Mouse (Mus musculus) heart, adult 2 months (tissue): ENCODE measurements around the gene BC048507. TPM values are rescaled to one million over a fixed set of nuclear protein-coding genes. Genes with fewer than 3 reads are reported as not detected.
"Not testable (repeated sequence)": the region's sequence is repeated elsewhere in the genome, so short reads cannot be mapped to it uniquely, and the experiment has no call there.

Source experiments
- DNase-seq, 2 experiments: peaks; one replicate each; pipeline ENCODE4 v3.0.0; 2021
- H3K27ac ChIP-seq: fragments of 200-600 bp; 2 replicates; pipeline ENCODE4 v1.8.1; 2022
- H3K27me3 ChIP-seq: fragments of 200-500 bp; 2 replicates; pipeline ENCODE4 v1.6.1; 2012; ENCODE audit warnings: mild to moderate bottlenecking, low read length, inconsistent platforms, mixed read lengths; ENCODE audit not compliant: control insufficient read depth, insufficient read depth
- H3K36me3 ChIP-seq: fragments of 200-500 bp; 2 replicates; pipeline ENCODE4 v1.6.1; 2012; ENCODE audit warnings: low read length, inconsistent platforms; ENCODE audit not compliant: control insufficient read depth, insufficient read depth
- H3K4me1 ChIP-seq: fragments of 200-500 bp; 2 replicates; pipeline ENCODE4 v1.6.1; 2011; ENCODE audit warnings: low read length; ENCODE audit not compliant: control insufficient read depth, insufficient read depth
- H3K4me3 ChIP-seq: fragments of 200-600 bp; 2 replicates; pipeline ENCODE4 v1.8.1; 2022
- H3K79me2 ChIP-seq: fragments of 200-500 bp; replicated peaks from 2 replicates; pipeline ENCODE4 v1.6.1; 2012; ENCODE audit warnings: mild to moderate bottlenecking, inconsistent platforms, low read length, moderate library complexity, mixed read lengths; ENCODE audit not compliant: control insufficient read depth, insufficient read depth
- H3K9ac ChIP-seq: fragments of 200-500 bp; 2 replicates; pipeline ENCODE4 v1.6.1; 2012; ENCODE audit warnings: low read depth, mild to moderate bottlenecking, control low read depth, inconsistent platforms, low read length, mixed read lengths
- CTCF ChIP-seq: fragments of 200-600 bp; IDR thresholded peaks from 2 replicates; pipeline ENCODE4 v1.8.1; 2022; ENCODE audit warnings: antibody characterized with exemption, mild to moderate bottlenecking, moderate library complexity
- EP300 ChIP-seq: fragments of 200-500 bp; IDR thresholded peaks from 2 replicates; pipeline ENCODE4 v1.6.1; 2011; ENCODE audit warnings: low read depth, low read length, control low read depth; ENCODE audit not compliant: insufficient read depth
- POLR2A ChIP-seq: fragments of 200-500 bp; IDR thresholded peaks from 2 replicates; pipeline ENCODE4 v1.6.1; 2011; ENCODE audit warnings: mild to moderate bottlenecking, low read depth, low read length, control low read depth; ENCODE audit not compliant: insufficient read depth
- WGBS: fragments of 180-500 bp; shearing (Covaris S2); methylation state at CpG from one replicate; pipeline ENCODE4 v1.1.7; 2018; 5-methylcytosine and 5-hydroxymethylcytosine counted together
- intact Hi-C: fragments of 180-260 bp; cut with DNase I; formaldehyde crosslinking; loops from one replicate; pipeline ENCODE4 v1.15.1; 2025
- polyA plus RNA-seq: library from polyadenylated mRNA; depleted of rRNA; stranded (reverse); fragments of >200 nt; gene quantifications from 2 replicates; pipeline ENCODE4 v1.2.3, GENCODE M21; 2012
- total RNA-seq, 2 experiments: library from RNA; stranded (reverse); gene quantifications; 2 replicates each; pipeline ENCODE4 v1.2.3; 2021

BC048507 gene
- total and polyA plus RNA-seq, 3 experiments: not detected

GRCm38 (mm10) chr13:67862508-67862907 lies 618 bp upstream of the BC048507 start:
- no peaks in the 10 kb centered on the region for H3K36me3 ChIP-seq
- no peak for DNase-seq
- H3K9ac ChIP-seq: no peak overlapping the region
- no peak overlapping the region for H3K27ac ChIP-seq
- 74% methylated on average over 9 of the region's 9 CpGs for WGBS
- no peaks in the 10 kb centered on the region for H3K4me1 ChIP-seq
- intact Hi-C loops: no loop called here
- H3K27me3 ChIP-seq: 0 out of 2 replicates have a peak, but pooled peaks cover 3% of the 10 kb centered on the region
- H3K79me2 ChIP-seq: no peaks in the 10 kb centered on the region
- TF ChIP-seq EP300 (no peak), POLR2A (no peak), CTCF (no peak)
- no peak overlapping the region for H3K4me3 ChIP-seq

GRCm38 (mm10) chr13:67864764-67865350 lies 1.7 kb downstream of the BC048507 start:
- WGBS: 57% methylated on average over 5 of the region's 5 CpGs

DNA sequence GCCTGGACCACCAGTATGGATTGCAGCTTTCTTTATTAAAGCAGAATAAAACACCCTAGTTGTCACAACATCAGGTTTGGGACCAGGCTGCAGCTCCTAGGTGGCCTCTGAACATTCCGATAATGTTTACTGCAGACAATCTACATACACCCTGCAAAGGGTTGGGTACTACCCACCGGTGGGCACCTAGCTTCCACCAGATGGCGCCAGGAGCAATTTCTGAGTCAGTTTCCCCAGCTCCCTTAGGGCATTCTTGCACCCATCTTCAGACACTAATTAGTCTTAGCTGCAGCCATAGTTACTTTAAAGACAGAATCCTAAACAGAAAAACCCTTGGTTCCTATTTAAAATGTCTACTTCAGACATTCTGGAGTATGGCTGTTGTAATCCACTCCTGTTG lies 4.8 kb downstream of the BC048507 start:
- no peaks in the 10 kb centered on the region for H3K79me2 ChIP-seq
- no peak overlapping the region for H3K9ac ChIP-seq
- no peaks in the 10 kb centered on the region for H3K4me1 ChIP-seq
- WGBS: 36% methylated on average over 3 of the region's 3 CpGs
- TF ChIP-seq CTCF: peak; percentile 18
- no peak for TF ChIP-seq POLR2A
- H3K27me3 ChIP-seq: 0 out of 2 replicates have a peak, but pooled peaks cover 2% of the 10 kb centered on the region
- H3K27ac ChIP-seq: no peak overlapping the region
- DNase-seq: no peak
- no peaks in the 10 kb centered on the region for H3K36me3 ChIP-seq
- intact Hi-C loops: no loop called here
- H3K4me3 ChIP-seq: no peak overlapping the region

More at GRCm38 (mm10) chr13:67864764-67865350, 1.7 kb downstream of the BC048507 start:
- H3K27me3 ChIP-seq: 0 out of 2 replicates have a peak, but pooled peaks cover 2% of the 10 kb centered on the region
- H3K4me3 ChIP-seq: no peak overlapping the region
- no peak for DNase-seq
- H3K9ac ChIP-seq: no peak overlapping the region
- H3K36me3 ChIP-seq: no peaks in the 10 kb centered on the region
- TF ChIP-seq POLR2A (no peak), EP300 (no peak), CTCF (no peak)
- intact Hi-C loops: no loop called here
- H3K79me2 ChIP-seq: no peaks in the 10 kb centered on the region
- no peaks in the 10 kb centered on the region for H3K4me1 ChIP-seq
- no peak overlapping the region for H3K27ac ChIP-seq

DNA sequence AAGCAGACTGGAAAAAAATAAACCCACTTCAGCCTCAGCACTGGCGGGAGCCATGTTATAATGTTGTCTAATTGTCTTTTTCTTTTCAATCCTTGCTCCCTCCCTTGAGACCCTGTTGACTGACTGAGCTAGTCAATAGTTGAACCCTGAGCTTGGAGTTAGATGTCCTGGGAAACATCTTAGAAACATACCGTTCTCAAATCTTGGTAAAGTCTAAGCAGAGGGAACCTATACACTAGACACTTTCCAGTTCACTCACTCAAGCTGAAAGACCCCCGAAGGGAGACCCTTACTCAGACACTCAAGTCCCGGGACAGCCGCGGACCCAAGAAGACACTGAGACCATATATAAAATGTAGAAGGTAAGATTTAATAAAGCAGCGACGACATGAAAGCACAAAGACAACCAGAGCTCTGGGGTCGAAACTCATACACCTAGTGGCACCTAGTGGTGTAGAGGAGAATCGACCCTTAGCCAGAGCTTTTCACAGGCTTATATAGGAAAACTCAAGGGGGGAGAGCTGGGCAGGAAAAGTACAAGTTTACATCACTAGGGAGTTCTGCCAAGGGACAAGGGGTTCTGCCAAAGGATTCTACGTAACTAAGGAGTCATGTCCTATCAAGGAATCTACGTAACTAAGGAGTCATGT lies 13.0 kb downstream of the BC048507 start:
- H3K4me1 ChIP-seq, H3K36me3 ChIP-seq, H3K4me3 ChIP-seq, H3K27me3 ChIP-seq, H3K79me2 ChIP-seq, DNase-seq, intact Hi-C loops, H3K9ac ChIP-seq, H3K27ac ChIP-seq: not testable (repeated sequence)
- WGBS: 23% methylated on average over 8 of the region's 12 CpGs

DNA sequence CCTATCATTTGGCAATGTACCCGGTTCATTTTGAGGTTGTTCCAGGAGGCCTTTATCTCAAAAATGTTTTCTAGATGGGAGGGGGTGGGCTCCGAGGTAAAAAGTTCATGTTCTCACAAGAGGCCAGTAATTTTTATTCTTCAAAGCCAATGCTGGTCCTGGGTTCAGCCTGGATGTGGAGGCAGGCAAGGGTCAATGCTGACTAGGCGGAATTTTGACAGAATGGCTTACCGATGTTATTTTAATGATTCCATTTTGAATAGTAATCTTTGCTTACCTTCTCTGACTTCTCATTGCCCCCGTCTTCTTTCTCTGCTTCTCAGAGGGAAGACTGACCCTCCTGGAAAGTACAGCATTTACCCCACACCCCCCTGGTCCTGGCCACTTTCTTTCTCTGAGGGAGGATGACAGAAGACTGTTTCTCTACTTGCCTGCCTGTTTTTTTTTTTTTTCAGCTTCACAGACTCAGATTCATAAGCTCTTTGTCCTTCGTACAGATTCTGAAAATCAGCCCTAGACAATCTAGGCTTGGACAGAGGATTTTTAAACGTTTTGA lies 13.7 kb downstream of the BC048507 start:
- Histone ChIP-seq H3K4me1 (no peaks in the 10 kb centered on the region), H3K79me2 (no peaks in the 10 kb centered on the region), H3K27ac (no peak overlapping the region), H3K27me3 (no peaks in the 10 kb centered on the region), H3K36me3 (no peaks in the 10 kb centered on the region), H3K4me3 (no peak overlapping the region), H3K9ac (no peak overlapping the region)
- intact Hi-C loops: no loop called here
- DNase-seq: no peak
- no peak for TF ChIP-seq POLR2A
- no peak for TF ChIP-seq CTCF
- no peak for TF ChIP-seq EP300
- 29% methylated on average over 7 of the region's 7 CpGs for WGBS

DNA sequence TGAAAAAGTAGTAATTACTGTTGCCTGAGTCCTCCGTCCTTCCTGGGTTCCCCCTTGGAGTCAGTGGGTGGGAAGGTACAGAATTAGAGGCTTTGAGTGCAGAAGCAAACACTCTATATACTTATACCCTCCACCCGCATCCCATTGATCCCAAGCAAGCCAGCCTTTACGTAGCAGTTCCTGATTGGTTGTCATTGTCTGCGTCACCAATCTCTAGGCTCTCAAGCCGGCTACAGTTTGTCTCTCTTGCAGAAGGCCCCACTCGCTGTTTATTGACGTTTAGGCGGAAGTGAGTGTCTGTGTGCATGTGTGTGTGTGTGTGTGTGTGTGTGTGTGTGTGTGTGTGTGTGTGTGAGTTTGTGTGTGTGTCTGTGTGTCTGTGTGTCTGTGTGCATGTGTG lies 20.8 kb downstream of the BC048507 start:
- Histone ChIP-seq H3K36me3 (no peaks in the 10 kb centered on the region), H3K4me1 (no peaks in the 10 kb centered on the region), H3K9ac (no peak overlapping the region), H3K27ac (no peak overlapping the region), H3K27me3 (no peaks in the 10 kb centered on the region), H3K79me2 (no peaks in the 10 kb centered on the region), H3K4me3 (no peak overlapping the region)
- 85% methylated on average over 8 of the region's 8 CpGs for WGBS
- no peak for DNase-seq
- TF ChIP-seq POLR2A (no peak), CTCF (no peak), EP300 (no peak)
- intact Hi-C loops: no loop called here
